Mouse (Mus musculus): Measurements from ENCODE around the gene Ttc39b. TPM values are rescaled to one million over a fixed set of nuclear protein-coding genes. Genes with fewer than 3 reads are reported as not detected.

Ttc39b gene
- total RNA-seq, 2 experiments from 2014 or later, result 3.7 to 5.8 TPM

GRCm38 (mm10) chr4:83317826-83318348, 6.2 kb downstream of the Ttc39b start:
- no peak for DNase-seq

DNA sequence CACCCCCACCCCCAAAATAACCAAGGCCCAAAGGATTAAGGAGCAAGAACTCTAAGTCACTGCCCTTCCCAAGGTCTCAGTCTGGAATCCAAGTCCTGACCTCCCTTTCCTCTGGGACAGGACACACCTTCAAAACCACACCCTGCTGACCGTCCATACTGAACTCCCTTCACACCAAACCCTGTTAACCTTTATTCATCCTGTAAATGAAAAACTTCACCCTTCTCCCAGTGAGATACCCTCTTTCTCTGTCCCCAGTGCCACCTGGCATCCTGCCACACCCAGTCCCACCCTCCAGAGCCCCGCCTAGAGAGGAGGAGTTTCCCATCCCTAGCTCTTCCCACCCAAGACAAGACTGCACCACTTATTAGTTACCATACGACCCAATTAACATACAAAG, 7.3 kb downstream of the Ttc39b start:
- DNase-seq, result no peak

GRCm38 (mm10) chr4:83315930-83316329, 8.1 kb downstream of the Ttc39b start:
- no peak for DNase-seq

DNA sequence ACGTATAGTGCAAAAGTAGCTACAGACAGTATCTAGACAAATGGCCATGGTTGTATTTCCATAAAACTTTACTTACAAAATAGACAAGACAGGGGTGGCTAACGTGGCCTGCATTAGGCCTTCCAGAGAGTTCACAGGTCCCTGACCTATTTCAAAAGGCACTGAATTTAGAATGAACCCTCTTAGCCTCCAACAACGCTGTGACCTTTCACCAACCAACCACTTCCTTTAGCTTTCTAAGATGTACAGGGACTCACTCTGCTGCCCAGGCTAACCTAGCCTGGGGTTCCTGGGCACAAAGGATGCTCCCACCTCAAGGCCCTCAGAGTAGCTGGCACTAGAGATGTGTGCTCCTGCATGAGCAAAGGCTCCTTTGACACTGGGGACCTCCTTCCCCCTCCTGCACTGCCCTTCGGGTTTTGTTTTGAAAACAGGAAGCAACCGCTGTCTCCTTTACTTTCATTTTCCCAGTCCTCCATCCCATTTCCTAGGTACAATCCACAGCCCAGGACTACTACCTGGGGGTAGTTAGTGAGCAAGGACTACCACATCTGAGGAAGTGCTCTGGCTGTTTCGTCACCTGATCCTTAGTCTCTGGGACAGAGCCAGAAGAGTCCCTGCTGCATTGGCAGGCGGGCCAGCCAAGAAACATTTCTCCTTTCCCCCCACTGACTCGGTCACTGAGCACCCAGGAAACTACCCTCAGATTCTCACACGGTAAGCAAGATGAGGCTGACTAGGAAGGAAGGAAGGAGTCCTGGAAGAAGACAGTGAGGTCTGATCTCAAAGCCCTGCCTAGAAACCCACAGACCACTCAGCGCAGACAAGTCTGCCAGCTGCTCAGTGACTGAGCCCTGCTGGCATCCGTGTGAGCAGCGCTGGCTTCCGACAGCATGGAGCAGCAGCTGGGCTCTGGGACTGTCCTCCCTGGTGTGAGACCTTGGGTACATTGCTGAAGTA, 8.9 kb downstream of the Ttc39b start:
- peak; percentile 46 for DNase-seq

GRCm38 (mm10) chr4:83314261-83314793, 9.7 kb downstream of the Ttc39b start:
- DNase-seq, result no peak

- no peak for DNase-seq
Measured at GRCm38 (mm10) chr4:83312336-83312735, 11.7 kb downstream of the Ttc39b start.

DNA sequence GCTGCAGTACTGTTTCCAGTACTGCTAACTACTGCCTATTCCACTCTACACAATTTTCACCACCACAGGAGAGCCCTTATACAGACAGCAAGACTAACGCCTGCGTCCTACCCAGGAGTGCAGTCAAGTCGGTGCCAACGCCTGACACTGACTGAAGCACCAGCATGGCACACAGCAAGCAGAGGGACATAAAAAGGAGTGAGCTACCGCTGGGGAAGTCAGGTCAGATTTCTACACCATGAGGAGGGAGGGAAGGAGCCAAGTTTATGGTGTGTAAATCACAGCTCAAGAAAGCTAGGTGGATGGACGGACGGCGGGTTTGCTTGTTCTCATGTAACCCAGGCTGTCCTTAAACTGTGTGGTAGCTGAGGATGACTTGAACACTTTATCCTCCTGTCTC, 12.6 kb downstream of the Ttc39b start:
- peak; percentile 31 for DNase-seq

- no peak for DNase-seq
Measured at GRCm38 (mm10) chr4:83310990-83311389, 13.1 kb downstream of the Ttc39b start.

- DNase-seq, result no peak
Measured at GRCm38 (mm10) chr4:83308914-83309313, 15.1 kb downstream of the Ttc39b start.

DNA sequence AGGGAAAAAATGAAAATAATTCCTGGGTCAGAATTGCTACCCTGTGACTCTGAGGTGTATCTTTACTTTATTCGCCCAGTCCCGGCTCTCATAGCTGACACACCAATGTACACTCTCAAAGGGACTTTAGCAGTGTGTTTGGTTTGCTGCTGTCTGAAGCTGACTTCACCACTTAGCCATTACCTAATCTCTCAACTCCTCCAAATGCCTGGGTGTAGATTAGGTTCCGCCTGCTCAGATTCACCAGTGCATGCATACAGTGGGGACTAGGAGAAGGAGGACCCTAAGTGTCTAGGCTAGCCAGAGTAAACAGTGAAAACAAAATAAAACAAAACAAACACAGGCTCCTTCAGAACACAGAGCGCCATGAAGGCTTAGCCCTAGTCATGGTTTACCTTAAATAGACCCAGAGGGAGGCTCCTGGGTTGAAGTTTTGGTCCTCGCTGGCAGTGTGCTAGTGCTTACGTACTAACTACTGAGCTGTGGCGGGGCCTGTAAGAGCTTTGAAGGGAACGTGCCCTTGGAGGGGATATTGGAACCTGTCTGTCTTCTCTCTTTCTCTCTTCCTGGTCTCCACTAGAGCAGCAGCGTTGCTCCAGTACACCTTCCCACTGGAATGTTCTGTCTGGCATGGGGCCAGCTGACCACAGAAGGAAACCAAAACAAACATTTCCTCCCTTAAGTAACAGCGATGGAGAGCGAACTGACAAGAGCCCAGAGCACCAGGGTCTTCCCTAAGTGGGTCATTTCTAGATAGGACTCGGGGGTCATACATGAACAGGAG, 16.2 kb downstream of the Ttc39b start:
- no peak for DNase-seq

DNA sequence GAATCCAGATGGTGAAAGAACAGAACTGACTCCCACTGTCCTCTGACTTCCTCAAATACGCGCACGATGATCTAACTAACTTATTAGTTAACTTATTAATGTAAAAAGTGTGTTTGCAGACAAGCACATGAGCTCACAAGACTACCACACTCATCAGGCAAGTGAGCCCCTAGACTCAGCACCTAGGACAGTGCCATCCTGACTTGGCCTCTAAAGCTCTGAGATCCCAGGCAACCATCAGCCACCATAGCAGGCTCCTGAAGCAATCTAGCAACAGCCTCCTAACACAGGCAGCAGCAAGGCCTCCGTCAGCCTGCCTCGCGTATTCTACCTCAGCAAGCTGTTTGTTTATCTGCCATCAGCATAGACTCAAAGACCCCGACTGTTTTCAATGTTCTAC, 17.2 kb downstream of the Ttc39b start:
- DNase-seq, result no peak

- no peak for DNase-seq
Measured at GRCm38 (mm10) chr4:83305099-83305498, 19.0 kb downstream of the Ttc39b start.

DNA sequence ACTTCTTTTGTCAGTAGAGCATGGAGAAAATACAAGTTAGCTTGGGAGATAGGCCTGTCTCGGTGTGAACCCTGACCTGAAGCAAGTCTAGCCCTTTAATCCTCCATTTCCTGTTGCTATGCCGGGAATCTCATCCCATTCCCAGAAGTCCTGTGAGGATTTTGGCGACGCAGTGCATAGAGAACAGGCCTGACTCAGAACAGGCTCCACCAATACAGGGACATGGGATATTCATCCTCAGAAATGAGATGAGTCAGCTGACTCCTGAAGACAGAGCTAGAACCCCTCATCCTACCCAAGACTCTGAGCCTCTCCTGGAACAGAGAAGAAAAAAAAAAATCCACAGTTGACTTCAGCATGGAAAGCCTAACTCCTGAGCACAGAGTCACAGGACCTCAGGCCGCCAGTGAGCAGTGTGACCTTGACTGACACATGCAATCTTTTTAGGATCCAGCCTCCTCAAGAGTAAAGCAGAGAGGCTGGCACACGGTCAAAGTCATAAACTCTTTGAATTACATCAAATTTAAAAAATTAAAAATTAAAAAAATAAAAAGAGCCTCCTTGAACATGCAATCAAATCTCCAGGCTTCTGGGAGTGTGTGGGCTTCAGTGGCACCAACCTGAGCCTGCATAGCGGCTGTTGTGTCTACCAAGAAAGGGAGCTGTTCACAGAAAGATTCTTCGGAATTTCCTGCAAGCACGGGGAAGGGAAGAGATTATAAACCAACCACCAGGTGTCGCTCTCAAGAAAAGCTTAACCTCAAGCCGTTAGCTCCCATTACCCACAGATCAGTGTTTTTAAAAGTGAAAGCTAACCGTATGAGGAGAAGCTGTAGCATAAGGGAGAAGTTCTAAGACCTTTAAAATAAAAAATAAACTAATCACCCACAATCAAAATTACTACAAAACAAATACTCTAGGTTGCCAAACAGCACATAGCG, 20.9 kb downstream of the Ttc39b start:
- peak; percentile 42 for DNase-seq

DNA sequence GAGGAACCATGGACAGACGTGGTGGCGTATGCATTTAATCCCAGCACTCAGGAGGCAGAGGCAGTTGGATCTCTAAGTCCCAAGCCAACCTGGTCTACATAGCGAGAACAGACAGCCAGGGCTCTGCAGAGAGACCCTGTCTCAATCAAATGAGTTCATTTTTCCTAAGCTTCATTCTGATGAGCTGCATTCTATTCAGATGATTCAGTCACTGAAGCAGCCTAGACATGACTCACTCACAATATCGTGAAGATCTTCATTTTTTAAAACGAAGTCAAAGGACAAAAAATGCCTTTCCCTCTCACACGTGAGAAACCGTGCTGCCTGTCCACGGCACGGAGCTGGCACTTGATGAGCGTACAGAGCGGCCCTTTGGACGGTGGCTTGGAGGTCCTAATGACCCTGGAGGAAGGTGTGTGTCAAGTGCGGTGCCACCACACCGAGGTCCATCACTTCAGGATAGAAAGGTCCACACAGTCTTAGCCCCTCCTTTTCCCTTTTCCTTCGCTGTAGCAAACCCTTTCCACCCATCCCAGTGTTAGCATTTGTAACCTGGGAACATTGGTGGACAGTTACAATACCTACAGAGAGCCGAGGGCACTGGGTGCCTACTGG, 21.8 kb downstream of the Ttc39b start:
- no peak for DNase-seq

GRCm38 (mm10) chr4:83301713-83302112, 22.3 kb downstream of the Ttc39b start:
- no peak for DNase-seq

GRCm38 (mm10) chr4:83284768-83285350, 39.2 kb downstream of the Ttc39b start:
- no peak for DNase-seq

- no peak for DNase-seq
Measured at GRCm38 (mm10) chr4:83283973-83284767, 39.9 kb downstream of the Ttc39b start.

DNA sequence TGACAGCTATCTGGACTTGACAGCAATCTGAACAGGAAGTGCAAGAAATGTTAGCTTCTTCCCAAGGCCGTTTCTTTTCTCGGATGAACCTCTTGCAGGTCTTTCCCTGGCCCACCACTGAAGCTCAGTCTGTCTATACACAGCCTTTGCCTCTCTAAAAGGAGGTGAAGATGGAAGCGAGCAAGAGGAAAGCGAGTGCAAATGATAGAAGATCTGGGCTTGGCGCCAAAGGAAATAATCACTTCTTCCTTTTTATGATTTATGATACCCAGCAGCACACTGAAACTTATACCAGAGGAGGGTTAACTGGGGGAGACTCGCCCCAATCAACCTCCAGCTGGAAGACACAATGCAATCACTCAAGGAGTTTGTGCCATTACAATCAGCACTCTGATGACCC, 41.6 kb downstream of the Ttc39b start:
- DNase-seq, result no peak

- no peak for DNase-seq
Measured at GRCm38 (mm10) chr4:83279236-83279635, 44.8 kb downstream of the Ttc39b start.

GRCm38 (mm10) chr4:83274241-83274640, 49.8 kb downstream of the Ttc39b start:
- no peak for DNase-seq
